Mouse (Mus musculus) limb, embryonic 14.5 days (tissue): ENCODE measurements at regions not wholly inside any gene's neighbourhood (a gene's known extent, or its start where the extent isn't known, plus 50 kb on each side); places are given as distances from the start of the nearest gene placed in this dataset.

Source experiments
- ATAC-seq: fragments of 200-750 bp; cut with Nextera tagmentation; 2 replicates; pipeline ENCODE4 v1.8.0; 2017; ENCODE audit warnings: low read depth, moderate number of reproducible peaks, moderate TSS enrichment; ENCODE audit not compliant: low FRiP score
- DNase-seq: peaks from one replicate; pipeline ENCODE4 v3.0.0-alpha.2; 2015; ENCODE audit warnings: low spot score
- H3K27ac ChIP-seq: fragments of 300-500 bp; sonication (generic); replicated peaks from 2 replicates; pipeline ENCODE4 v1.5.1; 2014; ENCODE audit warnings: low read depth, mild to moderate bottlenecking, low read length, moderate library complexity, mixed read lengths
- H3K27me3 ChIP-seq: fragments of 300-500 bp; sonication (generic); 2 replicates; pipeline ENCODE4 v1.6.1; 2014; ENCODE audit warnings: low read length, mixed read lengths; ENCODE audit not compliant: control insufficient read depth, insufficient read depth
- H3K36me3 ChIP-seq: fragments of 300-500 bp; sonication (generic); 2 replicates; pipeline ENCODE4 v1.6.1; 2014; ENCODE audit warnings: mild to moderate bottlenecking, low read length, moderate library complexity, mixed read lengths; ENCODE audit not compliant: control insufficient read depth, insufficient read depth
- H3K4me1 ChIP-seq: fragments of 300-500 bp; sonication (generic); 2 replicates; pipeline ENCODE4 v1.6.1; 2014; ENCODE audit warnings: antibody characterized with exemption, low read length, mixed read lengths; ENCODE audit not compliant: control insufficient read depth, insufficient read depth
- H3K4me2 ChIP-seq: fragments of 300-500 bp; sonication (generic); replicated peaks from 2 replicates; pipeline ENCODE4 v1.6.1; 2014; ENCODE audit warnings: low read depth, mild to moderate bottlenecking, low read length, moderate library complexity; ENCODE audit not compliant: severe bottlenecking
- H3K4me3 ChIP-seq: fragments of 300-500 bp; sonication (generic); replicated peaks from 2 replicates; pipeline ENCODE4 v1.5.1; 2014; ENCODE audit warnings: low read length
- H3K9ac ChIP-seq: fragments of 300-500 bp; sonication (generic); 2 replicates; pipeline ENCODE4 v1.6.1; 2014; ENCODE audit warnings: mild to moderate bottlenecking, low read depth, low read length, moderate library complexity; ENCODE audit not compliant: severe bottlenecking
- H3K9me3 ChIP-seq: fragments of 300-500 bp; sonication (generic); 2 replicates; pipeline ENCODE4 v1.6.1; 2016; ENCODE audit warnings: low read length; ENCODE audit not compliant: control insufficient read depth
- POLR2A ChIP-seq: fragments of 200-500 bp; IDR thresholded peaks from 2 replicates; pipeline ENCODE4 v1.8.0; 2012; ENCODE audit warnings: inconsistent platforms, mild to moderate bottlenecking, moderate library complexity, borderline replicate concordance; ENCODE audit not compliant: insufficient read depth, insufficient read length; ENCODE audit errors: extremely low read depth
- WGBS: fragments of 180-500 bp; shearing (Covaris S2); extraction: QIAGEN DNeasy Blood & Tissue Kit; methylation state at CpG from one replicate; pipeline ENCODE4 v1.1.7; 2014; 5-methylcytosine and 5-hydroxymethylcytosine counted together

DNA sequence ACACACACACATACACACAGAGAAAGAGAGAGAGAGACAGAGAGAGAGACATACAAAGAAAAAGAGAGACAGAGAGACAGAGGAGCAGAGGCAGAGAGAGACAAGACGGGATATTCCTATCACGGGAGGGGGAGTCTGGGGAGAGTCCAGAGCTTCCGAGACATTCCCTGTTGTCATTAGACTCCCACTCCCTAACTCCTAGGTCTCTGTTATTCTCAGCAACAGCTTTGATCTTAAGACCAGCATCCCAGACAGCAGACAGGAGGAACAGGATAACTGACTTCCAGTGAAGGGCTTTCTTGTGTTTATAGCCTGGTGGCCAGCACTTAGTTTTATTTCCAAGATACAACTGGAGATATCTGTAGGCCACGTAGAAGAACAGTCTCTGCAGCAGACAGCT lies 99.6 kb upstream of the Osmr start:
- ATAC-seq, result no peak
- WGBS, result 22% methylated on average over 4 of the region's 4 CpGs
- H3K27me3 ChIP-seq, result no peaks in the 10 kb centered on the region
- no peak overlapping the region for H3K9ac ChIP-seq
- H3K36me3 ChIP-seq, result no peaks in the 10 kb centered on the region
- H3K4me3 ChIP-seq, result no peak overlapping the region
- H3K27ac ChIP-seq, result no peak overlapping the region
- H3K4me2 ChIP-seq, result no peak overlapping the region
- DNase-seq, result no peak
- no peak for TF ChIP-seq POLR2A
- no peaks in the 10 kb centered on the region for H3K9me3 ChIP-seq
- no peaks in the 10 kb centered on the region for H3K4me1 ChIP-seq

DNA sequence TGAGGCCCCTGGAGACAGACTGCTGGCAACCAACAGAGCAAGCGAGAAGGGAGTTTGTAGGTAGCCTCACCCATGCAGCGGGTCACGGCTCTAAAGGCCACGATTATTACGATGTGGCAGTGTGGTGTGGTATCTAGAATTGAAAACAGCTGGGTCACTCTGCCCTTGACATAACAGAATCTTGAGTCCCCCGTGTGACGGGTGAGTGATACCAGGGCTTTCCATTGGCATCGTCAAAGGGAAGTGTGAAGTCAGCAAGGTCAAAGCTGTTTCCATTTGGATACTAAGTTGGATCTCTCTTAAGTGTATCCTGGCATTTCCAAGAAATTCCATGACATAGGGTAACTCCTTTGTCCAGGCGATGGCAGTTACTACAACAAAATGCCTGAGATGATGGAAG lies 106.7 kb upstream of the Osmr start:
- Histone ChIP-seq H3K9ac (no peak overlapping the region), H3K4me2 (no peak overlapping the region), H3K4me3 (no peak overlapping the region), H3K9me3 (no peaks in the 10 kb centered on the region), H3K27ac (no peak overlapping the region), H3K27me3 (no peaks in the 10 kb centered on the region), H3K36me3 (no peaks in the 10 kb centered on the region), H3K4me1 (0 out of 2 replicates have a peak, but pooled peaks cover 2% of the 10 kb centered on the region)
- TF ChIP-seq POLR2A, result no peak
- 46% methylated on average over 9 of the region's 9 CpGs for WGBS
- ATAC-seq (no peak), DNase-seq (no peak)

DNA sequence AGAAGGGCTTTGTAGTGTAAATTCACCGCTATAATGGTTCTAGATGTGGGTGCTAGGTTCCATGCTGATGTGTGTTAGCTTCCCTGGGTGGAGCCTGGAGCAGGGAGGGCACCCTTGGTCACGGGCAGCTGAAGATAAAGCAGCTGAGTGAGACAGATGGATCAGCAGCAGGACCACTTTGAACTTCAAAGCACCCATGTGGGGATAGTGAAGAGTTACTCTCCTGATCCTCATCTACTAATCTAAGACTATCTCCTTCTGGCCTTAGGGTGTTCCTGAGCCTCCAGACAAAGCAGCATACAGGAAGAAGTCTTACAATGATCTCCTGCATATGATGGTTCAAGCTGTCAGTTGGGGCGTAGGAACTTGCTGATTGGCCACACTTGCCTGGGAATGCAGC lies 107.1 kb upstream of the Lifr start:
- 0 out of 2 replicates have a peak, but pooled peaks cover 2% of the 10 kb centered on the region for H3K4me1 ChIP-seq

DNA sequence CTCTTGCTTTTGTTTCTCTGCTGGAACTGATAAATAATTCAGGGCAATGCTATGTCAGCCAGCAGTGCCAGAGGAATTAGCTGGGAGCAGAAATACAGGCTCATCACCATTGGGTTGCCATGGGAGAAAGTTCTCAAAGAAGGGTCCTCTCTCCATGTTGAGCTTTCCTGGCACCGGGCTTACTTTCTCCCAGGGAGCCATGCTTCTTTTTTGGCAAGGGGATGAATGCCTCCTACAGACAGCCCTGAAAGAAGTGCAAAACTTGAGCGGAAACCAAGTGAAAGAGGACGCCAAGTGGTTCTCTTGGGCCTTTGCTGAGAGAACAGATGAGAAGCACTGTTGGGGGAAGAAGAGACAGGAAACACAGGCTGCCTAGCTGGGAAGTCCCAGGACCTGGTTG lies 102.2 kb upstream of the Lifr start:
- Histone ChIP-seq H3K27me3 (no peaks in the 10 kb centered on the region), H3K4me3 (no peak overlapping the region), H3K9me3 (no peaks in the 10 kb centered on the region), H3K9ac (no peak overlapping the region), H3K36me3 (no peaks in the 10 kb centered on the region), H3K4me1 (no peaks in the 10 kb centered on the region), H3K4me2 (no peak overlapping the region), H3K27ac (no peak overlapping the region)
- WGBS, result 80% methylated on average over 3 of the region's 3 CpGs
- no peak for TF ChIP-seq POLR2A
- ATAC-seq (no peak), DNase-seq (no peak)

More for the DNA sequence above, 107.1 kb upstream of the Lifr start:
- no peaks in the 10 kb centered on the region for H3K27me3 ChIP-seq
- WGBS, result 80% methylated on average over 3 of the region's 3 CpGs
- H3K4me2 ChIP-seq, result no peak overlapping the region
- no peak overlapping the region for H3K4me3 ChIP-seq
- ATAC-seq (no peak), DNase-seq (no peak)
- no peaks in the 10 kb centered on the region for H3K9me3 ChIP-seq
- TF ChIP-seq POLR2A, result no peak
- H3K27ac ChIP-seq, result no peak overlapping the region
- H3K36me3 ChIP-seq, result no peaks in the 10 kb centered on the region
- H3K9ac ChIP-seq, result no peak overlapping the region

DNA sequence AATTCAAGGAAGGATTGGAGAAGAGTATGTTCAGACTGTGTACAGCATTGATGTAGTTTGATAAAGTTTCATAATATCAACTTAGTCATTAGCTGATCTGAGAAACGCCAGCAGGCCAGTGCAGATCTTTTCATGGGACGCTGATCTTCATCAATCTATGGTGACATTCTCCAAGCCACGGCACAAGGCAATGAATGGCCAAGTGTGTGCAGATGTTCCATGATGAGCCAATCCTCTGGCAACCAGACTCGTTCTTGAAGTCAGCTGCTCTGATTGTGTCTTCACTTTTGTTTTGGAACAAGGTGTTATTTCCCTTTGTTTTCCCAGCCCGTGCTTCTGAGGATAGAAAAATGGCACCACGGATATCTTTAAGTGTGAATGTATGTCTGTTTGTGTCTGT lies 101.3 kb upstream of the Lifr start:
- Histone ChIP-seq H3K4me3 (no peak overlapping the region), H3K4me1 (no peaks in the 10 kb centered on the region), H3K9ac (no peak overlapping the region), H3K9me3 (no peaks in the 10 kb centered on the region), H3K4me2 (no peak overlapping the region), H3K27me3 (no peaks in the 10 kb centered on the region), H3K27ac (no peak overlapping the region), H3K36me3 (no peaks in the 10 kb centered on the region)
- TF ChIP-seq POLR2A, result no peak
- ATAC-seq, result no peak
- 83% methylated on average over 6 of the region's 6 CpGs for WGBS
- DNase-seq, result no peak

DNA sequence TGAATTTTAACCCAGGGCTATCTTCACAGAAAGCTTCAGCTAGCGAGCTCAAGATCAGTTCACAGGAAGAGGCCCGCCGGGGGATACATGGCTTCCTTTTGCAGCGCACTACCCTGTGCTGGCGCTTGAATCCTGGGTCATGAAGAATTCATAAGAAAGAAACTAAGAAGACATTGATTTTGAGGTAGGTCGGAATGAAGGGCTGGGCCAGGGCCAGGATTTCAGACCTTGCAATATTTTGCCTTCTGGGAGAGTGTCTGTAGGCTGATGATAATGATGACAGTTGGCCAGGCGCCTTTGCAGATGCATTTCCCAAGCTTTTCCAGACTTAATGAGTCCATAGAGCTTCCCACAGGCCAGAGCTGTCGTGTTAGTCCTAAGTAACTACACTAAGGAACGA lies 97.2 kb upstream of the Lifr start:
- H3K27me3 ChIP-seq, result no peaks in the 10 kb centered on the region
- 0 out of 2 replicates have a peak, but pooled peaks have one; percentile 47 for ATAC-seq

More for the DNA sequence above, 97.2 kb upstream of the Lifr start:
- DNase-seq, result peak; percentile 51
- Histone ChIP-seq H3K4me3 (no peak overlapping the region), H3K4me1 (no peaks in the 10 kb centered on the region), H3K9ac (no peak overlapping the region), H3K27ac (no peak overlapping the region), H3K36me3 (no peaks in the 10 kb centered on the region), H3K4me2 (no peak overlapping the region), H3K9me3 (no peaks in the 10 kb centered on the region)
- WGBS, result 76% methylated on average over 9 of the region's 9 CpGs
- no peak for TF ChIP-seq POLR2A
